Mouse (Mus musculus): ENCODE data around the gene Ikzf2. TPM values are rescaled to one million over a fixed set of nuclear protein-coding genes. Genes with fewer than 3 reads are reported as not detected.
A peak's percentile ranks its signal among the peaks of the same experiment; 100 is the strongest.

Ikzf2 gene
- total and polyA plus RNA-seq, 3 experiments, result 0.80 to 9.9 (median 7.7) TPM

- DNase-seq, result peak; percentile 7
Observed at GRCm38 (mm10) chr1:69513595-69514250, 173.3 kb downstream of the Ikzf2 start.

GRCm38 (mm10) chr1:69508275-69508674, 178.8 kb downstream of the Ikzf2 start:
- no peak for DNase-seq

- DNase-seq, result no peak
Observed at GRCm38 (mm10) chr1:69507513-69507912, 179.5 kb downstream of the Ikzf2 start.

GRCm38 (mm10) chr1:69506615-69507159, 180.4 kb downstream of the Ikzf2 start:
- DNase-seq, result no peak

GRCm38 (mm10) chr1:69506011-69506410, 181.0 kb downstream of the Ikzf2 start:
- no peak for DNase-seq

- DNase-seq, result no peak
Observed at GRCm38 (mm10) chr1:69500388-69500787, 186.7 kb downstream of the Ikzf2 start.

- no peak for DNase-seq
Observed at GRCm38 (mm10) chr1:69499652-69500051, 187.4 kb downstream of the Ikzf2 start.

- no peak for DNase-seq
Observed at GRCm38 (mm10) chr1:69498862-69499306, 188.2 kb downstream of the Ikzf2 start.

- DNase-seq, result no peak
Observed at GRCm38 (mm10) chr1:69496055-69496454, 191.0 kb downstream of the Ikzf2 start.

- no peak for DNase-seq
Observed at GRCm38 (mm10) chr1:69493309-69494047, 193.6 kb downstream of the Ikzf2 start.

- DNase-seq, result no peak
Observed at GRCm38 (mm10) chr1:69492013-69492412, 195.0 kb downstream of the Ikzf2 start.

- no peak for DNase-seq
Observed at GRCm38 (mm10) chr1:69489026-69489425, 198.0 kb downstream of the Ikzf2 start.

- DNase-seq, result no peak
Observed at GRCm38 (mm10) chr1:69488625-69489024, 198.4 kb downstream of the Ikzf2 start.

Other genes with a start within 250 kb of the Ikzf2 start
- gene Spag16, start 139.7 kb upstream of the Ikzf2 start, total RNA-seq (2021), result not detected
- not detected in 2 replicates for gene Spag16, start 139.7 kb upstream of the Ikzf2 start, polyA plus RNA-seq (2012; rRNA removed)

Measured in adrenal gland, adult 2 months (tissue).